Mouse (Mus musculus): ENCODE results near the gene Scgb1b11.
"Not testable (repeated sequence)": the region's sequence is repeated elsewhere in the genome, so short reads cannot be mapped to it uniquely, and the experiment has no call there.

- not testable (repeated sequence) for TF ChIP-seq CTCF (IDR thresholded peaks at IDR 0.05); EP300 (IDR thresholded peaks at IDR 0.05; ENCODE audit: insufficient read depth, low read depth, low read length)
Observed at GRCm38 (mm10) chr7:32211045-32211444, 11.6 kb upstream of the Scgb1b11 start, which contains the start of gene Scgb2b11.

Measured in heart, adult 2 months (tissue).